Mouse (Mus musculus) brain, adult 10 weeks (tissue): ENCODE data around the gene Reg3b. TPM values are rescaled to one million over a fixed set of nuclear protein-coding genes. Genes with fewer than 3 reads are reported as not detected.

ENCODE experiments used
- polyA plus RNA-seq: library from polyadenylated mRNA; stranded (reverse); fragments of 350-450 nt; fragmentation: Illumina TruSeq; extraction: RNeasy Lipid Tissue Mini Kit (QIAGEN cat#74804); gene quantifications from one replicate; pipeline ENCODE4 v1.2.3, GENCODE M21; 2015; ENCODE audit warnings: low read depth, low replicate concordance

The Reg3b gene
- polyA plus RNA-seq: not detected

DNA sequence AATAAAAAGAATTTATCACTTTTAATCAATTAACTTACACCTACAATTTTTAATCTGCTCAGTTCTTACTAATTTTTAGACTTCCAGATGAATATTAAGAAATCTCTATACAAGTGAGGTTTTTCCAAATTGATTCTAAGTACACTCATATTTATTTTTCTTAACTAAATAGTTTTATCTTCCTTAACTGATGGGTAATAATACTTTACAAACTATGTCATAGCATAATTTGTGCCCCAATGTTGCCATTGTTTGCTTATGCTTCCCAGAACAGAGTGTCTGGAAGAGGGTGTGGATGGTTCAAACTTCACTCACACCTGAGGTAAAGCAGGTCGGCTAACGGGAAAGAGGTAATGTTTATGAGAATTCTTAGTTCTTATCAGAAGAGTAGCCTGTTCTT is at the start of gene Reg3b:
Gene Reg3b, plus strand, starts transcription at position 301 of the 400 bp plus-strand sequence.

DNA sequence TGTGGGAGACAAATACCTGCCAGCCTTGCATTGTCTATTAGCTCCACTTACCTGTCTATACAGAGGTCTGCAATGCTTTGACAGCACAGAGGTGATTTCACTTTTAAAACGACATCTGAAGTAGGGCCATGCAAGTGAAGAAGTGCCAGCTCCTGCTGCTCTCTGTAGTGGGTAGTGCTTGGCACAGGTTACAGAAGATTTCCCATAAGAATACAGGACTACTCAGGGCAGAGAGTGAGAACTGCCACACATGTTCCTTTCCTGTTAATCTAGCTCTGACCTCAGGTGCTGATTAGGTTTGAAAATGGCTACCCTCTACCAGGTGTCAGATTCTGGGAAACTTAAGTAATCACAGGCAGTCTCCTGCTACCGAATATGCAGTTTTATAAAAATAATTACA is 8.3 kb downstream of the Reg3b start, which contains the start of gene Reg3d:
Gene Reg3d, minus strand, starts transcription at position 101 of the 400 bp plus-strand sequence.

DNA sequence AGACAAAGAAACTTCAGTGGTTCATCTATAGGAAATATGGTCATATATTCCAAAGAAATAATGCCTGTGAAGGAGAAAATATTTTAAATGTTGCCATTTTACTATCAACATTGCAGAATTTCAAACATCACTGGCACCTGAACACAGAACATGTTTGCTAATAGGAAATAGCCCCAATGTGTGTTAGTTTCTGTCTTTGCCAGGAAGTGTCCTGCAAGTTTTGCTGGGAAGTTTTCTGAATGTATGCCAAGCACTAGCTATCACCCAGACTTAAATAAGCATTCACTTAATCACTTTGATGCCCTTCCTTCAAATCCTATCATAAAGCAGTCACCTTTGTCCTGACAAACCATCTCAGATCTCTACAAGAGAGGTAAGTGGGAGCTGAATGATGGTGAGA is 10.0 kb downstream of the Reg3b start, which contains the start of gene Reg3a:
Gene Reg3a, plus strand, starts transcription at position 301 of the 400 bp plus-strand sequence.

DNA sequence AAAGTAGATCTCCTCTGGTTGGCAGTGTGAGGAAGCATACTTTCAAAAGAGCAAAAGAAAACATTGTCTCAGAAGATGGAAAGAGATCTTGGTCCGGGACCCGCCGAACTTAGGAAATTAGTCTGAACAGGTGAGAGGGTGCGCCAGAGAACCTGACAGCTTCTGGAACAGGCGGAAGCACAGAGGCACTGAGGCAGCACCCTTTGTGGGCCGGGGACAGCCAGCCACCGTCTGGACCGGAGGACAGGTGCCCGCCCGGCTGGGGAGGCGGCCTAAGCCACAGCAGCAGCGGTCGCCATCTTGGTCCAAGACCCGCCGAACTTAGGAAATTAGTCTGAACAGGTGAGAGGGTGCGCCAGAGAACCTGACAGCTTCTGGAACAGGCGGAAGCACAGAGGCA is 24.9 kb downstream of the Reg3b start, which contains the start of gene Reg2:
Gene Reg2, plus strand, starts transcription at position 301 of the 400 bp plus-strand sequence.

GRCm38 (mm10) chr6:78422411-78422810 is 52.0 kb downstream of the Reg3b start, which contains the start of gene Reg1:
Gene Reg1 (plus strand): TSS chr6:78422711.

Other genes with a start within 250 kb of the Reg3b start
- gene Reg3d, start 8.2 kb downstream of the Reg3b start, polyA plus RNA-seq: not detected
- gene Reg3a, start 10.1 kb downstream of the Reg3b start, polyA plus RNA-seq: not detected
- gene Reg2, start 25.0 kb downstream of the Reg3b start, polyA plus RNA-seq: not detected
- not detected for gene Reg1, start 52.1 kb downstream of the Reg3b start, polyA plus RNA-seq
- gene Reg3g, start 98.2 kb downstream of the Reg3b start, polyA plus RNA-seq: not detected